Mouse (Mus musculus): ENCODE results near the gene Shroom3.

- TF ChIP-seq POLR2A (IDR thresholded peaks at IDR 0.05; ENCODE audit: borderline replicate concordance, control insufficient read depth, low read depth, low read length) (no peak), CTCF (IDR thresholded peaks at IDR 0.05; ENCODE audit: control insufficient read depth, insufficient read depth, low read length) (no peak)
These were observed 278.1 kb downstream of the Shroom3 start for GRCm38 (mm10) chr5:92961353-92961752.

Measured in bone marrow, adult 2 months (tissue).